Mouse (Mus musculus) CH12.LX (cell line): ENCODE results near the gene Slc12a7. TPM values are rescaled to one million over a fixed set of nuclear protein-coding genes. Genes with fewer than 3 reads are reported as not detected.

ENCODE experiments used
- DNase-seq: peaks from one replicate; pipeline ENCODE4 v3.0.0-alpha.2; 2013; ENCODE audit errors: extremely low read depth
- H3K27ac ChIP-seq: 2 replicates; pipeline ENCODE4 v1.5.1; 2012; ENCODE audit warnings: low read depth, mild to moderate bottlenecking, control low read depth, moderate library complexity; ENCODE audit not compliant: insufficient read depth
- H3K27me3 ChIP-seq: replicated peaks from 2 replicates; pipeline ENCODE3; 2012; ENCODE audit warnings: inconsistent platforms
- H3K36me3 ChIP-seq, 2 experiments: replicated peaks in 1 of 2; 2 replicates each; pipeline versions ENCODE3 to v1.6.1; 2012; ENCODE audit warnings: inconsistent platforms in 1 of 2, low read length in 1 of 2, mild to moderate bottlenecking in 1 of 2, mixed read lengths in 1 of 2, moderate library complexity in 1 of 2; ENCODE audit not compliant: control insufficient read depth in 1 of 2, insufficient read depth in 1 of 2
- H3K4me1 ChIP-seq, 2 experiments: 2 replicates each; pipeline ENCODE4 v1.6.1; 2012; ENCODE audit warnings: inconsistent platforms in 1 of 2, moderate library complexity in 1 of 2; ENCODE audit not compliant: insufficient read depth in 2 of 2, control insufficient read depth in 1 of 2
- H3K4me2 ChIP-seq: 2 replicates; pipeline ENCODE4 v1.6.1; 2012; ENCODE audit warnings: low read depth, mild to moderate bottlenecking, control low read depth; ENCODE audit not compliant: poor library complexity, insufficient read depth, severe bottlenecking
- H3K4me3 ChIP-seq, 3 experiments: fragments of 150-350 bp in 1 of 3; sonication (generic) in 1 of 3; replicated peaks in 1 of 3; 2 replicates each; pipeline versions ENCODE3 to v1.5.1; 2011 to 2012; ENCODE audit warnings: low read depth in 2 of 3, low read length in 2 of 3, mild to moderate bottlenecking in 2 of 3, moderate library complexity in 2 of 3, control low read depth in 1 of 3, improper control_type of control experiment in 1 of 3, inconsistent platforms in 1 of 3, mixed read lengths in 1 of 3; ENCODE audit not compliant: poor library complexity in 1 of 3
- H3K79me2 ChIP-seq: replicated peaks from 2 replicates; pipeline ENCODE4 v1.6.1; 2012; ENCODE audit warnings: mild to moderate bottlenecking, moderate library complexity; ENCODE audit not compliant: control insufficient read depth, poor library complexity, insufficient read depth, severe bottlenecking; ENCODE audit errors: extremely low read depth
- H3K9ac ChIP-seq: 2 replicates; pipeline ENCODE4 v1.6.1; 2012; ENCODE audit warnings: low read depth, mild to moderate bottlenecking, control low read depth, moderate library complexity; ENCODE audit not compliant: insufficient read depth
- H3K9me3 ChIP-seq: replicated peaks from 2 replicates; pipeline ENCODE3; 2012; ENCODE audit warnings: low read length, inconsistent platforms, mixed read lengths
- BHLHE40 ChIP-seq: IDR thresholded peaks from 2 replicates; pipeline ENCODE4 v1.6.1; 2011; ENCODE audit warnings: mild to moderate bottlenecking, low read depth, low read length, improper control_type of control experiment
- E2F4 ChIP-seq: IDR thresholded peaks from 2 replicates; pipeline ENCODE4 v1.6.1; 2011; ENCODE audit warnings: low read depth, low read length, improper control_type of control experiment; ENCODE audit not compliant: insufficient replicate concordance
- EP300 ChIP-seq: IDR thresholded peaks from 2 replicates; pipeline ENCODE4 v1.6.1; 2011; ENCODE audit warnings: low read length, improper control_type of control experiment
- ETS1 ChIP-seq: conservative IDR thresholded peaks from 2 replicates; pipeline ENCODE4 v1.6.1; 2012; ENCODE audit warnings: low read depth, mild to moderate bottlenecking, inconsistent platforms, low read length, improper control_type of control experiment, moderate library complexity
- GABPA ChIP-seq: IDR thresholded peaks from 2 replicates; pipeline ENCODE4 v1.6.1; 2012; ENCODE audit warnings: low read depth, low read length, improper control_type of control experiment, inconsistent platforms; ENCODE audit not compliant: insufficient replicate concordance
- JUN ChIP-seq: IDR thresholded peaks from 2 replicates; pipeline ENCODE4 v1.6.1; 2011; ENCODE audit warnings: low read depth, mild to moderate bottlenecking, low read length, improper control_type of control experiment, moderate library complexity; ENCODE audit not compliant: insufficient read depth
- KAT2A ChIP-seq: IDR thresholded peaks from 2 replicates; pipeline ENCODE4 v1.6.1; 2012; ENCODE audit warnings: low read length, improper control_type of control experiment, inconsistent platforms; ENCODE audit not compliant: insufficient replicate concordance
- MAZ ChIP-seq: IDR thresholded peaks from 2 replicates; pipeline ENCODE4 v1.6.1; 2012; ENCODE audit warnings: low read depth, mild to moderate bottlenecking, inconsistent platforms, low read length, improper control_type of control experiment, moderate library complexity
- MEF2A ChIP-seq: IDR thresholded peaks from 2 replicates; pipeline ENCODE4 v1.6.1; 2014; ENCODE audit warnings: low read depth, mild to moderate bottlenecking, inconsistent platforms, low read length, improper control_type of control experiment, borderline replicate concordance
- MXI1 ChIP-seq: IDR thresholded peaks from 2 replicates; pipeline ENCODE4 v1.6.1; 2011; ENCODE audit warnings: mild to moderate bottlenecking, low read depth, low read length, improper control_type of control experiment
- MYC ChIP-seq: IDR thresholded peaks from 2 replicates; pipeline ENCODE4 v1.6.1; 2011; ENCODE audit warnings: low read depth, mild to moderate bottlenecking, improper control_type of control experiment, low read length
- NELFE ChIP-seq: IDR thresholded peaks from 2 replicates; pipeline ENCODE4 v1.6.1; 2011; ENCODE audit warnings: low read depth, low read length, improper control_type of control experiment
- NRF1 ChIP-seq: IDR thresholded peaks from 2 replicates; pipeline ENCODE4 v1.6.1; 2014; ENCODE audit warnings: low read depth, mild to moderate bottlenecking, inconsistent platforms, low read length, improper control_type of control experiment, moderate library complexity
- PAX5 ChIP-seq: IDR thresholded peaks from 2 replicates; pipeline ENCODE4 v1.6.1; 2012; ENCODE audit warnings: low read length, inconsistent platforms, mixed read lengths
- RAD21 ChIP-seq: IDR thresholded peaks from 2 replicates; pipeline ENCODE4 v1.6.1; 2011; ENCODE audit warnings: low read depth, mild to moderate bottlenecking, low read length, improper control_type of control experiment, moderate library complexity
- SIN3A ChIP-seq: IDR thresholded peaks from 2 replicates; pipeline ENCODE4 v1.6.1; 2012; ENCODE audit warnings: low read length, improper control_type of control experiment, inconsistent platforms
- SMC3 ChIP-seq: IDR thresholded peaks from 2 replicates; pipeline ENCODE4 v1.6.1; 2011; ENCODE audit warnings: low read depth, low read length, improper control_type of control experiment
- TBP ChIP-seq: conservative IDR thresholded peaks from 2 replicates; pipeline ENCODE4 v1.6.1; 2011; ENCODE audit warnings: low read depth, low read length, improper control_type of control experiment
- UBTF ChIP-seq: IDR thresholded peaks from 2 replicates; pipeline ENCODE4 v1.6.1; 2012; ENCODE audit warnings: low read depth, mild to moderate bottlenecking, inconsistent platforms, low read length, improper control_type of control experiment, moderate library complexity
- USF1 ChIP-seq: IDR thresholded peaks from 2 replicates; pipeline ENCODE4 v1.6.1; 2014; ENCODE audit warnings: low read depth, mild to moderate bottlenecking, inconsistent platforms, low read length, improper control_type of control experiment
- ZC3H11A ChIP-seq: IDR thresholded peaks from 2 replicates; pipeline ENCODE4 v1.6.1; 2012; ENCODE audit warnings: low read depth, mild to moderate bottlenecking, inconsistent platforms, low read length, improper control_type of control experiment
- ZKSCAN1 ChIP-seq: IDR thresholded peaks from 2 replicates; pipeline ENCODE4 v1.6.1; 2012; ENCODE audit warnings: low read depth, inconsistent platforms, low read length, improper control_type of control experiment, borderline replicate concordance
- dilution Hi-C: fragments of 300-500 bp; cut with MboI; formaldehyde crosslinking; loops from 2 replicates; pipeline ENCODE4 v1.14.3; 2020; ENCODE audit warnings: low sequenced_read_pairs; ENCODE audit not compliant: extremely low pct_unique_long_range_greater_than_20kb, extremely low pct_ligation_motif_present
- in situ Hi-C: fragments of 300-500 bp; cut with MboI; formaldehyde crosslinking; loops from 3 replicates; pipeline ENCODE4 v1.14.3; 2019; ENCODE audit warnings: low sequenced_read_pairs, low pct_ligation_motif_present, low pct_unique_long_range_greater_than_20kb, mixed read lengths
- polyA plus RNA-seq: library from polyadenylated mRNA; unstranded; fragments of >175 nt; gene quantifications from 2 replicates; pipeline ENCODE4 v1.2.1, GENCODE M21; 2012; ENCODE audit warnings: low read depth; ENCODE audit not compliant: insufficient read length
- total RNA-seq, 2 experiments: library from RNA; depleted of rRNA; stranded (reverse); fragments of 300-350 nt in 1 of 2; fragments of >200 nt in 1 of 2; gene quantifications; 2 replicates each; pipeline ENCODE4 v1.2.3; 2012 to 2014

The Slc12a7 gene
- total and polyA plus RNA-seq, 3 experiments, result 1.0 to 5.8 (median 2.5) TPM

DNA sequence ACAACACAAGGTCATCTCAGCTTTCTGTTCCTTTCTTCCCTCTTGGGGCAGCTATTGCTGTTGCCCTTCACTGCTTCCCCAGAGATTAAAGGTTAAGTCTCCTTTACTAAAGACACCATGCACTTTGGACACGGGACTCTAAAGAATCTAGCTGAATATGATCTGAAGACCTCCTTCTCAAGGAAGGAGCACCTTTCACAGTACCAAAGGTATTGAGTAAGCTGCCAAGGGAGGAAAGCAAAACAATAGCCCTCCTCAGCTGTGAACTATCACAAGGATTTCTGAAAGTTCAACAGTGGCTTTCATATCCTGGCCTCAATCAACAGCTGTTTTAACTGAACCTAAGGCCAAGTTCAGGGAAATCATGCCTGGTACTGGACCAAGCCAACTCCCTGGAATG is 48.5 kb upstream of the Slc12a7 start:
- no peak overlapping the region for H3K9ac ChIP-seq
- no peaks in the 10 kb centered on the region for H3K36me3 ChIP-seq
- no peaks in the 10 kb centered on the region for H3K9me3 ChIP-seq
- dilution Hi-C loops (no loop called here), in situ Hi-C loops (no loop called here)
- no peak for DNase-seq
- H3K4me2 ChIP-seq, result no peak overlapping the region
- TF ChIP-seq PAX5 (no peak), SMC3 (no peak), KAT2A (no peak), ZKSCAN1 (no peak), MAZ (no peak)
- H3K4me3 ChIP-seq, result no peak overlapping the region
- no peaks in the 10 kb centered on the region for H3K79me2 ChIP-seq
- H3K27me3 ChIP-seq, result no peaks in the 10 kb centered on the region
- H3K4me1 ChIP-seq, result peaks cover 2 to 15% of the 10 kb centered on the region in 2 experiments; a peak in 3 of 4 replicates
- H3K27ac ChIP-seq, result no peak overlapping the region

DNA sequence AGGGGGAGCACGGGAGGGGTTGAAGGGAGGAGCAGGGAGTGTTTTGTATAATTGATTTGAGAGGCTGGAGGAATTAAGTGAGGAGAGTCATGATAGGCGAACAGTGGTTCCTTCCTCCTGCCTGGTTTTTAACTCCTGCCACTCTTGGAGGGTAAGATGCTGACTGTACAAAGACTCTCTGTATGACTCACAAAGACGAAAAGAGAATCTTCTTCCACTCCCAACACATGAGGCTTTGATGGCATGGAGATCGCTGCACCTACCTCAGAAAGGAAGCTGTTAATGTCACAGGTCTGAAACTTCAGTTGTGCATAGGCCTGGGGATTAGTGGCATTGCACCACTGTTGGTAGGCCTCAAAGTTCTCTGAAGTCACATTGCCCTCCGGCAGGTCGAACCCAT is 47.4 kb upstream of the Slc12a7 start:
- in situ Hi-C loops (no loop called here), dilution Hi-C loops (no loop called here)
- H3K36me3 ChIP-seq, result no peaks in the 10 kb centered on the region
- H3K4me1 ChIP-seq, result peaks cover 2 to 15% of the 10 kb centered on the region in 2 experiments; a peak in 3 of 4 replicates
- no peak overlapping the region for H3K4me2 ChIP-seq
- H3K27ac ChIP-seq, result no peak overlapping the region
- H3K4me3 ChIP-seq, result no peak overlapping the region
- no peaks in the 10 kb centered on the region for H3K79me2 ChIP-seq
- H3K9me3 ChIP-seq, result no peaks in the 10 kb centered on the region
- no peak overlapping the region for H3K9ac ChIP-seq
- no peaks in the 10 kb centered on the region for H3K27me3 ChIP-seq
- no peak for DNase-seq
- TF ChIP-seq MYC (no peak), SIN3A (no peak), ZC3H11A (no peak), UBTF (no peak), USF1 (no peak), TBP (no peak), NRF1 (no peak), MXI1 (no peak), BHLHE40 (no peak), MEF2A (no peak)

DNA sequence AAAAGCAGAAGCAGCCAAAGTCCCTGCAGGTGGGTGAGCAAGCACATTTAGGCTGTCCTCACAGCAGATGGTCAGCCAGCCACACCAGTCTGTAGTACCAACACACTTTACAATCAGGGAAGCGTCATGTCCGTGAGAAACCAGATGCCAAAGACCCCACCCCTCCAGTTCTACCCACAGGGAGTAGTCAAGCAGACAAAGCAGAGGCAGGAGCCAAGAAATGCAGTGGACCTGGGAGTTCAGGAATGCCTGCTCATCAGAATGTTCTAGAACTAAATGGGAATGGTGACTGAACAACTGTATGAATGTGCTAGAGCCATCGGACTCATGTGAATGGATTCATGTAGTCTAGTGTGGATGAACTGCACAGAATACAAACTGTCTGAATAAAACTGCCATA is 45.3 kb upstream of the Slc12a7 start:
- no peak for TF ChIP-seq E2F4
- no peak for TF ChIP-seq GABPA
- no peak for TF ChIP-seq MXI1
- no peak for TF ChIP-seq ETS1
- TF ChIP-seq USF1, result no peak
- TF ChIP-seq EP300, result no peak
- TF ChIP-seq BHLHE40, result no peak
- TF ChIP-seq RAD21, result no peak
- TF ChIP-seq JUN, result no peak
- no peak for TF ChIP-seq NELFE
- no peak for TF ChIP-seq SMC3
- dilution Hi-C loops, result no loop called here

More for the DNA sequence above, 45.3 kb upstream of the Slc12a7 start:
- no peak overlapping the region for H3K27ac ChIP-seq
- H3K79me2 ChIP-seq, result no peaks in the 10 kb centered on the region
- DNase-seq, result no peak
- H3K27me3 ChIP-seq, result no peaks in the 10 kb centered on the region
- no peak overlapping the region for H3K4me2 ChIP-seq
- in situ Hi-C loops, result no loop called here
- H3K4me1 ChIP-seq, result peaks cover 2 to 15% of the 10 kb centered on the region in 2 experiments
- H3K9ac ChIP-seq, result no peak overlapping the region
- H3K36me3 ChIP-seq, result no peaks in the 10 kb centered on the region
- H3K4me3 ChIP-seq, result no peak overlapping the region
- no peaks in the 10 kb centered on the region for H3K9me3 ChIP-seq
